17 mouse cellular contexts compared by ENCODE assay signal in genomic region chr12:29315636-29316035, GRCm38 (mm10).
DNase-seq lines count a peak whose midpoint lies in the region; ATAC-seq and TF ChIP-seq lines count a peak whose summit lies in the region.
"Had no signal": no experiment of that assay in that cellular context is flagged by ENCODE, and none has a peak within 500 bp of the region (broad histone marks: within the 10 kb centered on the region; RNA-seq: fewer than 3 reads in every experiment).

No protein-coding gene starts in this region.

- no peak overlapping the region for H3K4me2 ChIP-seq in intestine, embryonic 15.5 days (replicated peaks)
- no peak overlapping the region for H3K4me2 ChIP-seq in intestine, postnatal 0 days (replicated peaks; ENCODE audit: low read depth)
- no peak overlapping the region for H3K4me2 ChIP-seq in intestine, embryonic 16.5 days (ENCODE audit: low read depth, low read length)
- H3K4me2 ChIP-seq in hindbrain, embryonic 16.5 days (ENCODE audit: low read length): no peak overlapping the region
- H3K4me2 ChIP-seq: embryonic facial prominence, embryonic 12.5 days; forebrain, embryonic 13.5 days; forebrain, embryonic 15.5 days had no signal

- H3K4me3 ChIP-seq in intestine, embryonic 15.5 days (replicated peaks): no peak overlapping the region
- H3K4me3 ChIP-seq in intestine, postnatal 0 days (ENCODE audit: low read depth, low read length): no peak overlapping the region
- H3K4me3 ChIP-seq in intestine, embryonic 16.5 days (ENCODE audit: low read length): no peak overlapping the region
- H3K4me3 ChIP-seq in hindbrain, embryonic 16.5 days (ENCODE audit: low read length): no peak overlapping the region
- H3K4me3 ChIP-seq: embryonic facial prominence, embryonic 10.5 days; embryonic facial prominence, embryonic 12.5 days; forebrain, embryonic 13.5 days; forebrain, embryonic 15.5 days had no signal

- no peak overlapping the region for H3K27ac ChIP-seq in intestine, embryonic 15.5 days
- H3K27ac ChIP-seq in intestine, postnatal 0 days (ENCODE audit: low read depth, low read length): no peak overlapping the region
- H3K27ac ChIP-seq in intestine, embryonic 16.5 days (ENCODE audit: low read length): no peak overlapping the region
- no peak overlapping the region for H3K27ac ChIP-seq in hindbrain, embryonic 16.5 days (ENCODE audit: low read depth, low read length)
- H3K27ac ChIP-seq: embryonic facial prominence, embryonic 10.5 days; embryonic facial prominence, embryonic 12.5 days; forebrain, embryonic 13.5 days; forebrain, embryonic 15.5 days had no signal

- DNase-seq in adrenal gland, adult 2 months: peak; percentile 36
- no peak for DNase-seq in adrenal gland, postnatal 25 days
- peak; percentile 37 for DNase-seq in adrenal gland, postnatal 14 days
- no peak for DNase-seq in spleen, postnatal 10 days (ENCODE audit: low spot score in 2 of 2)
- DNase-seq: cerebellum, adult 11-12 months; cerebellum, adult 2 months; cerebellum, adult 9-10 months; cerebellum, postnatal 25 days; forebrain, postnatal 0 days had no signal

- H3K9me3 ChIP-seq in intestine, embryonic 15.5 days: no peaks in the 10 kb centered on the region
- no peaks in the 10 kb centered on the region for H3K9me3 ChIP-seq in intestine, postnatal 0 days (ENCODE audit: control insufficient read depth)
- no peaks in the 10 kb centered on the region for H3K9me3 ChIP-seq in intestine, embryonic 16.5 days (ENCODE audit: control insufficient read depth, low read length)
- H3K9me3 ChIP-seq in hindbrain, embryonic 16.5 days (ENCODE audit: control insufficient read depth, low read length): no peaks in the 10 kb centered on the region
- H3K9me3 ChIP-seq: embryonic facial prominence, embryonic 10.5 days; embryonic facial prominence, embryonic 12.5 days; forebrain, embryonic 13.5 days; forebrain, embryonic 15.5 days had no signal

- no peaks in the 10 kb centered on the region for H3K27me3 ChIP-seq in intestine, embryonic 15.5 days (replicated peaks)
- H3K27me3 ChIP-seq in intestine, postnatal 0 days (replicated peaks; ENCODE audit: control insufficient read depth, insufficient read depth, low read length): no peaks in the 10 kb centered on the region
- no peaks in the 10 kb centered on the region for H3K27me3 ChIP-seq in intestine, embryonic 16.5 days (replicated peaks; ENCODE audit: control insufficient read depth, insufficient read depth, low read length)
- no peaks in the 10 kb centered on the region for H3K27me3 ChIP-seq in hindbrain, embryonic 16.5 days (replicated peaks; ENCODE audit: control insufficient read depth, insufficient read depth, low read length)
- H3K27me3 ChIP-seq: embryonic facial prominence, embryonic 12.5 days; forebrain, embryonic 13.5 days; forebrain, embryonic 15.5 days had no signal

- 57% methylated on average over 1 of the region's 1 CpGs for WGBS in intestine, embryonic 15.5 days
- WGBS in intestine, postnatal 0 days: 48% methylated on average over 1 of the region's 1 CpGs
- 69% methylated on average over 1 of the region's 1 CpGs for WGBS in intestine, embryonic 16.5 days
- 85% methylated on average over 1 of the region's 1 CpGs for WGBS in hindbrain, embryonic 16.5 days

- no peaks in the 10 kb centered on the region for H3K36me3 ChIP-seq in intestine, embryonic 15.5 days
- H3K36me3 ChIP-seq in intestine, postnatal 0 days (ENCODE audit: control insufficient read depth, insufficient read depth): no peaks in the 10 kb centered on the region
- no peaks in the 10 kb centered on the region for H3K36me3 ChIP-seq in intestine, embryonic 16.5 days (ENCODE audit: control insufficient read depth, insufficient read depth, low read length)
- H3K36me3 ChIP-seq in hindbrain, embryonic 16.5 days (ENCODE audit: control insufficient read depth, insufficient read depth, low read length): no peaks in the 10 kb centered on the region
- H3K36me3 ChIP-seq: embryonic facial prominence, embryonic 10.5 days; embryonic facial prominence, embryonic 12.5 days; forebrain, embryonic 15.5 days had no signal

- H3K9ac ChIP-seq in intestine, embryonic 15.5 days: no peak overlapping the region
- H3K9ac ChIP-seq in intestine, postnatal 0 days (ENCODE audit: low read depth, low read length): no peak overlapping the region
- H3K9ac ChIP-seq in intestine, embryonic 16.5 days (ENCODE audit: low read depth, low read length): no peak overlapping the region
- no peak overlapping the region for H3K9ac ChIP-seq in hindbrain, embryonic 16.5 days (ENCODE audit: low read depth, low read length)
- H3K9ac ChIP-seq: embryonic facial prominence, embryonic 12.5 days; forebrain, embryonic 13.5 days; forebrain, embryonic 15.5 days; forebrain, postnatal 0 days had no signal

- no peaks in the 10 kb centered on the region for H3K4me1 ChIP-seq in intestine, embryonic 15.5 days (replicated peaks)
- no peaks in the 10 kb centered on the region for H3K4me1 ChIP-seq in intestine, postnatal 0 days (replicated peaks; ENCODE audit: control insufficient read depth, insufficient read depth, low read length)
- H3K4me1 ChIP-seq in intestine, embryonic 16.5 days (ENCODE audit: control insufficient read depth, insufficient read depth, low read length): no peaks in the 10 kb centered on the region
- no peaks in the 10 kb centered on the region for H3K4me1 ChIP-seq in hindbrain, embryonic 16.5 days (ENCODE audit: control insufficient read depth, insufficient read depth, low read depth, low read length)
- H3K4me1 ChIP-seq: embryonic facial prominence, embryonic 10.5 days; embryonic facial prominence, embryonic 12.5 days; forebrain, embryonic 13.5 days; forebrain, embryonic 15.5 days had no signal

- TF ChIP-seq CTCF in intestine, postnatal 0 days (IDR thresholded peaks at IDR 0.05; ENCODE audit: low read depth): no peak

- peak; percentile 45; the same call in 1 of the 2 replicates for ATAC-seq in intestine, embryonic 15.5 days
- no peak for ATAC-seq in intestine, postnatal 0 days
- peak; percentile 56; the same call in 1 of the 2 replicates for ATAC-seq in intestine, embryonic 16.5 days
- ATAC-seq in hindbrain, embryonic 16.5 days: no peak
- ATAC-seq: forebrain, embryonic 13.5 days; forebrain, embryonic 15.5 days had no signal

Comparison
In these comparisons a context has a peak if more than half of its experiments do, and no peak if none do; other contexts are left out.
1. DNase-seq: peak in adrenal gland, adult 2 months (single experiment) and adrenal gland, postnatal 14 days (single experiment); none in adrenal gland, postnatal 25 days (single experiment) and spleen, postnatal 10 days (0 of 2).
2. ATAC-seq: peak in intestine, embryonic 15.5 days (single experiment) and intestine, embryonic 16.5 days (single experiment); none in intestine, postnatal 0 days (single experiment) and hindbrain, embryonic 16.5 days (single experiment).